Mouse (Mus musculus): Measurements from ENCODE around the gene Cavin2. TPM values are rescaled to one million over a fixed set of nuclear protein-coding genes. Genes with fewer than 3 reads are reported as not detected.

Cavin2 gene
- polyA plus RNA-seq (2015; fragmentation: Illumina TruSeq; extraction: RNeasy Lipid Tissue Mini Kit (QIAGEN cat#74804); ENCODE audit: insufficient read depth, low replicate concordance): 37.5 TPM

DNA sequence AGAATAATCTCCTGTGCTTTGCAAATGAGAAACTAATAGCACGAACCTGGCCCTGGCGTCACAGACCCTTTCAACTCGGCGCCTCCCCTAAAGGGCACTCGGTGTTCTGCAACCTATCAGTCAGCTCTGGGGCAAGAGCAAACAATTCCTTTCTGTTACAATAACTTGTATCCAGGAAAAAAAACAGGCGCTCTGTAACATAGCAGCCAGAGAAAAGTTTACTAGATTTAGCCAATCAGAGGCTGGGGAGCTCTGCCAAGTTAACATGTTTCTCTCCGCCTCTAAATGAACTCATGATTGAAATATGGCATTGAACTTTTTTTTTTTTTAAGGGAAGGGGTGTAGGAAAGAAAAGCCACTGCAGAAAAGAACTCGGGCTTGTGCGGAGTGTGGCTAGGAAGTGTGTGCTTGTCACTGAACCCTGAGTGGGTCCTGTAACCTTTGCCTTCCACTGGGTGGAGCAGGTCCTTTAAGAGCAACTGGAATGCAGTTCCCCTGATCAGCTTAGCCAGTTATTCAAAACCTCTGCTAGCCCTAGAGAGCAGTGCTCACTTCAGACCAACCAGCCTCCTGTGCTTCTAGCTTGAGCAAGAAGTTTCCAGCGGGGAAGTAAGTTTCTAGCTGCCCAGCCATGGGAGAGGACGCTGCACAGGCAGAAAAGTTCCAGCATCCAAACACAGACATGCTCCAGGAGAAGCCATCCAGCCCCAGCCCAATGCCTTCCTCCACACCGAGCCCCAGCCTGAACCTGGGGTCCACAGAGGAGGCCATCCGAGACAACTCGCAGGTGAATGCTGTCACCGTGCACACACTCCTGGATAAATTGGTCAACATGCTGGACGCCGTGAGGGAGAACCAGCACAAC is at the start of gene Cavin2:
Cavin2 (plus strand) TSS at position 372 of the 865 bp plus-strand sequence.

Other genes with a start within 250 kb of the Cavin2 start
- gene Nabp1, start 189.3 kb downstream of the Cavin2 start, polyA plus RNA-seq (2015; fragmentation: Illumina TruSeq; extraction: RNeasy Lipid Tissue Mini Kit (QIAGEN cat#74804); ENCODE audit: insufficient read depth, low replicate concordance): 127 TPM

Data from spleen, adult 10 weeks (tissue).